Mouse (Mus musculus): Measurements from ENCODE around the gene Ncapg.

Ncapg gene

GRCm38 (mm10) chr5:45691678-45692077, 22.0 kb downstream of the Ncapg start:
- DNase-seq (ENCODE audit: low spot score in 2 of 2), result no peak

- DNase-seq (ENCODE audit: low spot score in 2 of 2), result no peak
Measured at GRCm38 (mm10) chr5:45706811-45707210, 37.1 kb downstream of the Ncapg start.

- no peak for DNase-seq (ENCODE audit: low spot score in 2 of 2)
Measured at GRCm38 (mm10) chr5:45709653-45710052, 39.9 kb downstream of the Ncapg start.

- no peak for DNase-seq (ENCODE audit: low spot score in 2 of 2)
Measured at GRCm38 (mm10) chr5:45718848-45719488, 49.2 kb downstream of the Ncapg start.

GRCm38 (mm10) chr5:45733751-45734150, 64.0 kb downstream of the Ncapg start:
- DNase-seq (ENCODE audit: low spot score in 2 of 2), result no peak

- no peak for DNase-seq (ENCODE audit: low spot score in 2 of 2)
Measured at GRCm38 (mm10) chr5:45737911-45738310, 68.2 kb downstream of the Ncapg start.

Measured in urinary bladder, postnatal 36 days (tissue).